Mouse (Mus musculus) embryonic facial prominence, embryonic 12.5 days (tissue): ENCODE results near the gene Cnih3. TPM values are rescaled to one million over a fixed set of nuclear protein-coding genes. Genes with fewer than 3 reads are reported as not detected.

Experiments
- ATAC-seq: fragments of 200-750 bp; cut with Nextera tagmentation; 2 replicates; pipeline ENCODE4 v1.8.0; 2017; ENCODE audit not compliant: insufficient number of reproducible peaks, insufficient read depth, low FRiP score, low TSS enrichment
- H3K27ac ChIP-seq: fragments of 300-500 bp; sonication (generic); 2 replicates; pipeline ENCODE4 v1.5.1; 2016; ENCODE audit warnings: mild to moderate bottlenecking
- H3K27me3 ChIP-seq: fragments of 300-500 bp; sonication (generic); 2 replicates; pipeline ENCODE4 v1.6.1; 2016; ENCODE audit warnings: mild to moderate bottlenecking, moderate library complexity
- H3K36me3 ChIP-seq: fragments of 300-500 bp; sonication (generic); 2 replicates; pipeline ENCODE4 v1.6.1; 2016; ENCODE audit warnings: mild to moderate bottlenecking
- H3K4me1 ChIP-seq: fragments of 300-500 bp; sonication (generic); 2 replicates; pipeline ENCODE4 v1.6.1; 2016
- H3K4me2 ChIP-seq: fragments of 300-500 bp; sonication (generic); replicated peaks from 2 replicates; pipeline ENCODE4 v1.6.1; 2016; ENCODE audit warnings: mild to moderate bottlenecking, moderate library complexity
- H3K4me3 ChIP-seq: fragments of 300-500 bp; sonication (generic); 2 replicates; pipeline ENCODE4 v1.5.1; 2016; ENCODE audit warnings: mild to moderate bottlenecking
- H3K9ac ChIP-seq: fragments of 300-500 bp; sonication (generic); 2 replicates; pipeline ENCODE4 v1.6.1; 2016; ENCODE audit warnings: mild to moderate bottlenecking, moderate library complexity
- H3K9me3 ChIP-seq: fragments of 300-500 bp; sonication (generic); 2 replicates; pipeline ENCODE4 v1.6.1; 2016; ENCODE audit warnings: mild to moderate bottlenecking, moderate library complexity
- WGBS: fragments of 180-500 bp; shearing (Covaris S2); methylation state at CpG from one replicate; pipeline ENCODE4 v1.1.7; 2016; 5-methylcytosine and 5-hydroxymethylcytosine counted together
- polyA plus RNA-seq: library from polyadenylated mRNA; unstranded; fragments of >200 nt; fragmentation: Nextera tagmentation; extraction: Ambion mirVana; gene quantifications from 2 replicates; pipeline ENCODE4 v1.2.1, GENCODE M21; 2016

Cnih3 gene
- polyA plus RNA-seq, 1 experiment from 2014 or later: 0.54 TPM

- peak overlapping the region; percentile 56 for H3K4me3 ChIP-seq
- 3% methylated on average over 33 of the region's 33 CpGs for WGBS
- peak overlapping the region; percentile 99 for H3K4me2 ChIP-seq
- no peak overlapping the region for H3K9ac ChIP-seq
- peaks cover 60% of the 10 kb centered on the region for H3K27me3 ChIP-seq
- no peaks in the 10 kb centered on the region for H3K36me3 ChIP-seq
- peaks cover 21% of the 10 kb centered on the region for H3K4me1 ChIP-seq
- no peak overlapping the region for H3K27ac ChIP-seq
- H3K9me3 ChIP-seq: no peaks in the 10 kb centered on the region
- no peak for ATAC-seq
Measured at GRCm38 (mm10) chr1:181353200-181354097, 1.0 kb downstream of the Cnih3 start.

GRCm38 (mm10) chr1:181355683-181356082 is 3.3 kb downstream of the Cnih3 start:
- no peak overlapping the region for H3K4me3 ChIP-seq
- H3K4me2 ChIP-seq: no peak overlapping the region
- ATAC-seq: no peak
- 81% methylated on average over 5 of the region's 5 CpGs for WGBS
- H3K9me3 ChIP-seq: no peaks in the 10 kb centered on the region
- no peak overlapping the region for H3K27ac ChIP-seq
- peaks cover 52% of the 10 kb centered on the region for H3K27me3 ChIP-seq
- no peak overlapping the region for H3K9ac ChIP-seq
- H3K4me1 ChIP-seq: peaks cover 21% of the 10 kb centered on the region
- H3K36me3 ChIP-seq: no peaks in the 10 kb centered on the region

- WGBS: 27% methylated on average over 2 of the region's 2 CpGs
- Histone ChIP-seq H3K27me3 (peaks cover 31% of the 10 kb centered on the region), H3K27ac (no peak overlapping the region), H3K36me3 (no peaks in the 10 kb centered on the region), H3K9me3 (no peaks in the 10 kb centered on the region), H3K4me1 (peaks cover 11% of the 10 kb centered on the region), H3K4me2 (no peak overlapping the region), H3K4me3 (no peak overlapping the region), H3K9ac (no peak overlapping the region)
- no peak for ATAC-seq
Measured at GRCm38 (mm10) chr1:181357870-181358269, 5.4 kb downstream of the Cnih3 start.

- Histone ChIP-seq H3K9me3 (no peaks in the 10 kb centered on the region), H3K4me3 (no peak overlapping the region), H3K27ac (no peak overlapping the region), H3K27me3 (peaks cover 24% of the 10 kb centered on the region), H3K4me2 (no peak overlapping the region), H3K36me3 (no peaks in the 10 kb centered on the region), H3K9ac (no peak overlapping the region), H3K4me1 (peaks cover 5% of the 10 kb centered on the region)
- WGBS: 74% methylated on average over 7 of the region's 7 CpGs
- no peak for ATAC-seq
Measured at GRCm38 (mm10) chr1:181358526-181358925, 6.1 kb downstream of the Cnih3 start.

GRCm38 (mm10) chr1:181360732-181361131 is 8.3 kb downstream of the Cnih3 start:
- H3K4me2 ChIP-seq: no peak overlapping the region
- whole genome bisulfite sequencing: 73% methylated on average over 3 of the region's 3 CpGs
- no peak overlapping the region for H3K27ac ChIP-seq
- no peaks in the 10 kb centered on the region for H3K9me3 ChIP-seq
- no peaks in the 10 kb centered on the region for H3K4me1 ChIP-seq
- no peaks in the 10 kb centered on the region for H3K36me3 ChIP-seq
- ATAC-seq: no peak
- peaks cover 2% of the 10 kb centered on the region; the same call in 1 of the 2 replicates for H3K27me3 ChIP-seq
- no peak overlapping the region for H3K4me3 ChIP-seq
- H3K9ac ChIP-seq: no peak overlapping the region

- no peak for ATAC-seq
- no peaks in the 10 kb centered on the region for H3K4me1 ChIP-seq
- no peak overlapping the region for H3K27ac ChIP-seq
- H3K9ac ChIP-seq: no peak overlapping the region
- H3K27me3 ChIP-seq: no peaks in the 10 kb centered on the region
- H3K4me3 ChIP-seq: no peak overlapping the region
- H3K9me3 ChIP-seq: no peaks in the 10 kb centered on the region
- WGBS: 78% methylated on average over 4 of the region's 4 CpGs
- no peak overlapping the region for H3K4me2 ChIP-seq
- H3K36me3 ChIP-seq: no peaks in the 10 kb centered on the region
Measured at GRCm38 (mm10) chr1:181364025-181364424, 11.6 kb downstream of the Cnih3 start.

DNA sequence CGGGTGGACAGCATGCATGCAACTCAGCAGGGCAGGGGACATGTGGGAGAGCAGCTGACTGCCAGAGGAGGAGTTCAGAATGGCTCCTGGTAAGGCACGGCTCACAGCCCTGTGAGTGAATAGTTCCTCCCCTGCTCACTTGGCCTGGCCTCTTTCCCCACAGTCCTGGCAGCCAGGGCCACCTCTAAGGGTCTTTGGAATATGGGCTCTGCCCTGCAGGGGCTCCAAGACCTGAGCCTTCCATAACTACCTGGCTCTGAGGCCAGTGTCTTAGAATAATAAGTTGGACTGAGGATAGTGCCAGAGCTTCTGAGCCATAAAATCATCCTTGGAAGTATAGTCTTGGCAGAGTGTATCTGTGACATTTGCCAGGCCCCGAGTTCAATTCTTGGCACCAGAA is 12.9 kb downstream of the Cnih3 start:
- 78% methylated on average over 3 of the region's 3 CpGs for WGBS
- Histone ChIP-seq H3K4me3 (no peak overlapping the region), H3K27ac (no peak overlapping the region), H3K36me3 (no peaks in the 10 kb centered on the region), H3K4me2 (no peak overlapping the region), H3K4me1 (0 out of 2 replicates have a peak, but pooled peaks cover 2% of the 10 kb centered on the region), H3K27me3 (no peaks in the 10 kb centered on the region), H3K9ac (no peak overlapping the region), H3K9me3 (no peaks in the 10 kb centered on the region)
- no peak for ATAC-seq

DNA sequence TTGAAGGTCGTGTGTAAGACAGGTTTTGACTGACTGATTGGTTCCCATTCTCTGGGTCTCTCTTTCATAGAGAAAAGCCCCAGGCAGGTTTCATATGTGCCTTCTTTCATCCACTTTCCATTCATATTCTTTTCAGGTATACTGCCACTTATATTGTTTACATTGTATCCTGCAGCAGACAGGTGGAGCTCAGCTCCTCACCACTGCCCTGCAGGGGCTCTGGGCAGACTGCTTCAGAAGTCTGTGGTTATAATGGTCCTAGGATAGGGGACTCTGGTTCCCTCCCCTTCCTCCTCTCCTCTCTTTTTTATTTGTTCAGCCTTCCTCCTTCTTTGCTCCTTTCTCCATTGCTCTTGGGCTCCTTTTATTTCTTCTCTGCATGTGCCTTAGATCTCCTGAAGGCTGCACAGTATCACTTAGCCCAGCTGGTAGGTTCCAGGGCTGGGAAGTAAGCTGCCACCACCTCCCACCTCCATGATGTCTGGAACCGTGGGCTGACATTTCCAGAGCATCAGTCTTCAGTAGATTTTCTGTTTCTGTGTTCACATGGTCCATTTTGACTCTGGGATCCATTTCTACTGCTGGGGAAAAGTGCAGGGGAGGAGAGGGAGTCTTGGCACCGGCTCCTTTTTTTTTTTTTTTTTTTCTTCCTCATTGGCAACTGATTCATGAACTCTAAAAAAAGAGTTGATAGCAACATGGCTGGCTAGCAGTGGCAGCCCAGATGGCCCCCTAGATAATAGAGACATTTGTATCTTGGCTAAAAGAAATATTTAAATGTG is 16.6 kb downstream of the Cnih3 start:
- H3K27me3 ChIP-seq: no peaks in the 10 kb centered on the region
- 0 out of 2 replicates have a peak, but pooled peaks cover 6% of the 10 kb centered on the region for H3K4me1 ChIP-seq
- H3K36me3 ChIP-seq: no peaks in the 10 kb centered on the region
- H3K9me3 ChIP-seq: no peaks in the 10 kb centered on the region
- ATAC-seq: no peak
- no peak overlapping the region for H3K4me3 ChIP-seq
- no peak overlapping the region for H3K4me2 ChIP-seq
- H3K9ac ChIP-seq: no peak overlapping the region
- 36% methylated on average over 3 of the region's 3 CpGs for WGBS
- H3K27ac ChIP-seq: no peak overlapping the region

DNA sequence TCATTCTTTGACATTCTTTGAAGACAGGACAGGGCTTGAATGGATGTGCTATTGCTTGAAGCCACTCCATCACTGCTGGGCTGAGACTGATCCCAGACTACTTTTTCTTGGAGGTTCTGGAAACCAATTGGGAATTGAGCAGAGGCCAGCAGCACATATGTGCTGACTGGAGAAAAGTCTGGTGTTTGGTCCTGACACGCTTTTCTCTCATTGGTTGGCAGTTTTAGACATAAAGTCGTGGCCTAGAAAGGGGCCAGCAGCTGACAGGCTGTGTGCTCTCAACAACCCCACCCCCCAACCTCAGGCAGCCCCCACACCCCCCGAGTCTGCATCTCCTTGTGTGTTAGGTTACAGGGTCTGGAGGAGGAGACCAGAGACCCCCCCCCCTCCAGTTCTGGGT is 17.9 kb downstream of the Cnih3 start:
- no peak overlapping the region for H3K4me2 ChIP-seq
- 68% methylated on average over 3 of the region's 3 CpGs for WGBS
- no peak overlapping the region for H3K9ac ChIP-seq
- H3K27ac ChIP-seq: no peak overlapping the region
- no peak for ATAC-seq
- no peaks in the 10 kb centered on the region for H3K27me3 ChIP-seq
- no peak overlapping the region for H3K4me3 ChIP-seq
- no peaks in the 10 kb centered on the region for H3K36me3 ChIP-seq
- 0 out of 2 replicates have a peak, but pooled peaks cover 6% of the 10 kb centered on the region for H3K4me1 ChIP-seq
- no peaks in the 10 kb centered on the region for H3K9me3 ChIP-seq

GRCm38 (mm10) chr1:181371226-181371625 is 18.8 kb downstream of the Cnih3 start:
- Histone ChIP-seq H3K9ac (no peak overlapping the region), H3K36me3 (no peaks in the 10 kb centered on the region), H3K4me2 (no peak overlapping the region), H3K27me3 (no peaks in the 10 kb centered on the region), H3K4me1 (0 out of 2 replicates have a peak, but pooled peaks cover 6% of the 10 kb centered on the region), H3K27ac (no peak overlapping the region), H3K9me3 (no peaks in the 10 kb centered on the region), H3K4me3 (no peak overlapping the region)
- no peak for ATAC-seq
- WGBS: 71% methylated on average over 4 of the region's 4 CpGs

- Histone ChIP-seq H3K9me3 (no peaks in the 10 kb centered on the region), H3K36me3 (no peaks in the 10 kb centered on the region), H3K4me1 (0 out of 2 replicates have a peak, but pooled peaks cover 6% of the 10 kb centered on the region), H3K4me2 (no peak overlapping the region), H3K9ac (no peak overlapping the region), H3K27me3 (no peaks in the 10 kb centered on the region), H3K4me3 (no peak overlapping the region), H3K27ac (no peak overlapping the region)
- no peak for ATAC-seq
- 72% methylated on average over 6 of the region's 6 CpGs for WGBS
Measured at GRCm38 (mm10) chr1:181372306-181372705, 19.9 kb downstream of the Cnih3 start.
